Mouse (Mus musculus) heart, embryonic 12.5 days (tissue): ENCODE measurements around the gene Serpine3. TPM values are rescaled to one million over a fixed set of nuclear protein-coding genes. Genes with fewer than 3 reads are reported as not detected.

Experiments
- ATAC-seq: fragments of 200-750 bp; cut with Nextera tagmentation; 2 replicates; pipeline ENCODE4 v1.8.0; 2017; ENCODE audit warnings: moderate TSS enrichment, moderate library complexity; ENCODE audit not compliant: insufficient number of reproducible peaks, low FRiP score
- H3K27ac ChIP-seq: fragments of 300-500 bp; sonication (generic); 2 replicates; pipeline ENCODE4 v1.5.1; 2016; ENCODE audit warnings: mild to moderate bottlenecking, moderate library complexity; ENCODE audit not compliant: poor library complexity, severe bottlenecking
- H3K27me3 ChIP-seq: fragments of 300-500 bp; sonication (generic); replicated peaks from 2 replicates; pipeline ENCODE4 v1.6.1; 2016; ENCODE audit warnings: mild to moderate bottlenecking, moderate library complexity
- H3K36me3 ChIP-seq: fragments of 300-500 bp; sonication (generic); 2 replicates; pipeline ENCODE4 v1.6.1; 2016; ENCODE audit warnings: mild to moderate bottlenecking, moderate library complexity
- H3K4me1 ChIP-seq: fragments of 300-500 bp; sonication (generic); replicated peaks from 2 replicates; pipeline ENCODE4 v1.6.1; 2016; ENCODE audit warnings: mild to moderate bottlenecking
- H3K4me2 ChIP-seq: fragments of 300-500 bp; sonication (generic); 2 replicates; pipeline ENCODE4 v1.6.1; 2016; ENCODE audit warnings: mild to moderate bottlenecking, moderate library complexity
- H3K4me3 ChIP-seq: fragments of 300-500 bp; sonication (generic); 2 replicates; pipeline ENCODE4 v1.5.1; 2016; ENCODE audit warnings: mild to moderate bottlenecking
- H3K9ac ChIP-seq: fragments of 300-500 bp; sonication (generic); 2 replicates; pipeline ENCODE4 v1.6.1; 2016; ENCODE audit warnings: mild to moderate bottlenecking, moderate library complexity
- H3K9me3 ChIP-seq: fragments of 300-500 bp; sonication (generic); replicated peaks from 2 replicates; pipeline ENCODE4 v1.6.1; 2016; ENCODE audit warnings: mild to moderate bottlenecking, moderate library complexity
- WGBS: fragments of 180-500 bp; shearing (Covaris S2); methylation state at CpG from one replicate; pipeline ENCODE4 v1.1.7; 2016; 5-methylcytosine and 5-hydroxymethylcytosine counted together
- polyA plus RNA-seq: library from polyadenylated mRNA; unstranded; fragments of >200 nt; fragmentation: Nextera tagmentation; extraction: Ambion mirVana; gene quantifications from 2 replicates; pipeline ENCODE4 v1.2.1, GENCODE M21; 2016

Serpine3 gene
- polyA plus RNA-seq, 1 experiment from 2014 or later: not detected

DNA sequence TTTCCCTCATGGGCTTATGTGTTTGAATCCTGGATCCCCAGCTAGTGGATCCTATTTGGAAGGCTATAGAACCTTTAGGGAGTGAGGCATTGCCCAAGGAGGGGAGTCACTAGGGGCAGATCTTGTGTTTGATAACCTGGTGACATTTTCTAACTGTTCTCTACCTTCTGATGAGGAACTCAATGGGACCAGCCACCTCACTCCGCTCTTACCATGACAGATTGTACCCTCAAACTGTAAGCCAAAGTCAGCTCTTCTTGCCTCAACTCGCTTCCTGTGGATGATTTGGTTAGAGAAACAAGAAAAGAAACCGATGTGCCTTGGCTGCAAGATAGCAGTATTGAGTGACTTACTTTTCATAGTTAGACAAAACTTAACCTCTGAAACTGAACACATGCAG lies 11.7 kb upstream of the Serpine3 start:
- H3K9ac ChIP-seq: no peak overlapping the region
- H3K9me3 ChIP-seq: no peaks in the 10 kb centered on the region; the same call in 1 of the 2 replicates
- H3K36me3 ChIP-seq: no peaks in the 10 kb centered on the region
- 81% methylated on average over 3 of the region's 3 CpGs for WGBS
- no peak overlapping the region for H3K4me2 ChIP-seq
- H3K4me1 ChIP-seq: no peaks in the 10 kb centered on the region
- no peaks in the 10 kb centered on the region for H3K27me3 ChIP-seq
- no peak for ATAC-seq
- no peak overlapping the region for H3K4me3 ChIP-seq
- H3K27ac ChIP-seq: no peak overlapping the region

DNA sequence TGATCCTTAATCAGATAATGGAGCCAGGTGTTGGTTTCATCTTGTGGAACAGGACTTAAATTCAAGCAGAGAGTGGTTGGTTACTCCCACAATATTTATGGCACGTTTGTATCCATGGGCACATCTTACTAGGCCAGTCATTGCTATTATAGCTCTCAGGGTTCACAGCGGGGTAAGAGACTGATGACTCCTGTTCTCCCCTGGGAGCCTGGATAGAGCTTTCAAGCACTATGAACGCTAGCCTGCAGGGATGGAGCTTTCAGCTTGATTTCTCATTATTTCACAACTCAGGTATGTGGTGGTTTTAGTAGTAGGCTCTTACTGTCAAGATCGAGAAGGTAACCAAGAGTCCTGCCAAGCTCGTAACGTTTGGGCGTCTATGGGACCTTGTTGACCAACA lies 7.5 kb upstream of the Serpine3 start:
- ATAC-seq: no peak
- H3K36me3 ChIP-seq: no peaks in the 10 kb centered on the region
- 83% methylated on average over 7 of the region's 7 CpGs for WGBS
- H3K4me1 ChIP-seq: no peaks in the 10 kb centered on the region
- no peak overlapping the region for H3K27ac ChIP-seq
- no peaks in the 10 kb centered on the region for H3K9me3 ChIP-seq
- no peak overlapping the region for H3K4me3 ChIP-seq
- no peak overlapping the region for H3K9ac ChIP-seq
- H3K27me3 ChIP-seq: no peaks in the 10 kb centered on the region
- H3K4me2 ChIP-seq: no peak overlapping the region

DNA sequence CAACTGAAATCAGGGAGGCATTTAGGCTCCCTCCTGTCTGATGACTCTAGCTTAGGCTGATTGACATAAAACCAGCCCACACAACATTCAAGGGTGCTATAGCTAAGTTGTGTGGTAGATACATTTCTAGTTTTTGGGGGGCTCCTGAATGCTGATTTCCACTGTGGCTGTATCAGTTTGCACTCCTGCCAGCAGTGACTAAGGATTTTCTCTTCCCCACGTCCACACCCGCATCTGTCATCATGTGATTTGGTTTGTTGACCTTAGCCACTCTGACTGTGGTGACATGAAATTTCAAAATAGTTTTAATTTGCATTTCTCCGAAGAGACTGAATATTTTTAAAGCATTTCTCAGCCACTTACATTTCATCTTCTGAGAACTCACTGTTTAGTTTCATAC lies 6.0 kb upstream of the Serpine3 start:
- Histone ChIP-seq H3K9ac (no peak overlapping the region), H3K9me3 (no peaks in the 10 kb centered on the region), H3K4me3 (no peak overlapping the region), H3K4me2 (no peak overlapping the region), H3K27me3 (no peaks in the 10 kb centered on the region), H3K27ac (no peak overlapping the region), H3K36me3 (no peaks in the 10 kb centered on the region), H3K4me1 (no peaks in the 10 kb centered on the region)
- WGBS: 48% methylated on average over 3 of the region's 3 CpGs
- ATAC-seq: no peak

DNA sequence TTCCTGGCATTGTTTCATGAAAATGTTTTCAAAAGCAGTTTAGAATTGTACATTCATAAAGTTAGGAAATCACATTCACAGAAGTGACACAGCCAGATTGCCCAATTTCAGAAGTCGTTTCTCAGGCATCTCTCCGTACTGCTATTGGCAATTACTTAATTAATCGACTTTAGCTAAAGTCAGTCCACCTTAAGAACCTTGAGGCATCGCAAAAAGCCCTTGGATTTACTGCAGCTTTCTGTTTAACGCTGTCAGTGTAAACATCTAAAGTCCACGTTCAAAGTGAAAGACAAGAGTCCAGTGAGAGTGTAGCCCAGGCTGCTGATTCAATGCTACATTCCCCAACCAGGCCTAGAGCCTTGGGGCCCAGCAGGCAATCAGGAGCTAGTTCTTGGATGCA lies 1.1 kb upstream of the Serpine3 start:
- no peak for ATAC-seq
- no peaks in the 10 kb centered on the region for H3K27me3 ChIP-seq
- no peaks in the 10 kb centered on the region for H3K4me1 ChIP-seq
- no peaks in the 10 kb centered on the region for H3K36me3 ChIP-seq
- no peak overlapping the region for H3K27ac ChIP-seq
- H3K4me3 ChIP-seq: no peak overlapping the region
- WGBS: 78% methylated on average over 6 of the region's 6 CpGs
- no peaks in the 10 kb centered on the region for H3K9me3 ChIP-seq
- no peak overlapping the region for H3K4me2 ChIP-seq
- no peak overlapping the region for H3K9ac ChIP-seq

DNA sequence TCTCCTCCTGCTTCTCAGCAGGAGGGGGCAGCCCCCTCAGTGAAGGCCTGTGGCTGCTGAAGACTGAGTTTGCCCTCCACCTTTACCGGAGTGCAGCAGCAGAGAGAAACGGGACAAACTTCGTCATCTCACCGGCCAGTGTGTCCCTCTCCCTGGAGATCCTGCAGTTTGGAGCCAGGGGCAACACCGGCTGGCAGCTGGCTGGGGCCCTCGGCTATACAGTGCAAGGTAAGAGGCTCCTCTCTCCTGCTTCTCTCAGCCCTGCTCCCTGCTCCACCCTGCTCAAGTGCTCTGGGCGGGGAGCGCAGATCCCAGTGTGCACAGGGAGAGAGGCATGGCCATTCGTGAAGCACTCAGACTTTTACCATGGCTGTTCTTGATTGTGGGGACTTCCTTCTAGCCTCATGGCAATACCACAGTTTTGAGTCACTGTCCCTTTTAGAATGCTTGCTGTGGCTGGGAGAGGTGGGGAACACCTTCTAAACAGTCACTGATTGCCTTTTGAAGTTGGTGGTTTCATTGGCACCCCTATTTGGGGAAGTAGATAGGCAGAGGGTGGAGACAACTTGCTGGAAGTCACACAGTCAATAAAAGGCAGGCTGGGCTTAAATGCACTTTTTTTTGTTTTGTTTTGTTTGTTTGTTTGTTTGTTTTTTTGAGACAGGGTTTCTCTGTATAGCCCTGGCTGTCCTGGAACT lies 1.7 kb downstream of the Serpine3 start:
- Histone ChIP-seq H3K36me3 (no peaks in the 10 kb centered on the region), H3K9ac (no peak overlapping the region), H3K9me3 (no peaks in the 10 kb centered on the region), H3K27me3 (no peaks in the 10 kb centered on the region), H3K4me3 (no peak overlapping the region), H3K27ac (no peak overlapping the region), H3K4me1 (no peaks in the 10 kb centered on the region), H3K4me2 (no peak overlapping the region)
- no peak for ATAC-seq
- 45% methylated on average over 9 of the region's 9 CpGs for WGBS

DNA sequence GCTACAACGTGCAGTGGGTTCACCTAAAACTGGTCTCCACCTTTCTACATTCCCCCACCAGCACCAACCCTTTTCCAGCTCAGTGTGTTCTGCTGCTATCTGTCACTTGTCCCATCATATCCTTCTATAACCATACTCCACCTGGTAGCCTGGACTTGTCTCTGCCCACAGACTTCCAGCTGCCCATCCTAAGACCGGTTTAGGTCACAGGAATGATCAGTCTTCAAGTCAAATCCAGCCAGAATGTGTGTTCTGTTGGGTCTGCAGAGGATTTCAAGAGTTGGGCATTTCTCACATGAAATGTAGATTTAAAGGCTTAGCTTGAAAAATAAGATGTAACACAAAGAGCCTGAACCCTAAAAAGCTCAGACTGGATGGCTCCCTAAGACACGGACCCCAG lies 10.2 kb downstream of the Serpine3 start:
- Histone ChIP-seq H3K27me3 (no peaks in the 10 kb centered on the region; the same call in 1 of the 2 replicates), H3K9ac (no peak overlapping the region), H3K27ac (no peak overlapping the region), H3K4me3 (no peak overlapping the region), H3K4me2 (no peak overlapping the region), H3K4me1 (no peaks in the 10 kb centered on the region), H3K9me3 (no peaks in the 10 kb centered on the region), H3K36me3 (no peaks in the 10 kb centered on the region)
- ATAC-seq: no peak
- 86% methylated on average over 3 of the region's 3 CpGs for WGBS

DNA sequence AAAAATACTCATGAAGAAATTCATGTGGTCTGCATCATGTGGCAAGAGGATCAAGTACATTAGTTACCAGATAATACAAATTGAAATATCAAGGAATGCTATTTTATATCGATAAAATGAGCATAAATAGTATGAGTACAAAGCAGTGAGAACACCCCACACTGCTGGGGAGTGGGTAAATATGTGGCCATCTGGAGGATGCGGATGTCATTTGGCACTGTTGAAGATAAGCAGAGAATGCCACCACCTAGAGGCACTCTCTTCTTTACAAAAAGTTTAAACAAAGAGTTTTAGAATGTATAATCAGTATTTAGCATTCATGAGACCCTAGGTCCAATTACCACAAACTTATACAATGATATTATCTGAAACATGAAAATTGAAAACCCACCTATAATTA lies 54.7 kb downstream of the Serpine3 start:
- WGBS: 78% methylated on average over 2 of the region's 2 CpGs
- no peaks in the 10 kb centered on the region for H3K27me3 ChIP-seq
- no peak overlapping the region for H3K4me3 ChIP-seq
- no peak overlapping the region for H3K4me2 ChIP-seq
- H3K27ac ChIP-seq: no peak overlapping the region
- H3K36me3 ChIP-seq: peaks cover 20% of the 10 kb centered on the region
- no peak overlapping the region for H3K9ac ChIP-seq
- no peaks in the 10 kb centered on the region for H3K9me3 ChIP-seq
- no peak for ATAC-seq
- H3K4me1 ChIP-seq: peaks cover 5% of the 10 kb centered on the region

DNA sequence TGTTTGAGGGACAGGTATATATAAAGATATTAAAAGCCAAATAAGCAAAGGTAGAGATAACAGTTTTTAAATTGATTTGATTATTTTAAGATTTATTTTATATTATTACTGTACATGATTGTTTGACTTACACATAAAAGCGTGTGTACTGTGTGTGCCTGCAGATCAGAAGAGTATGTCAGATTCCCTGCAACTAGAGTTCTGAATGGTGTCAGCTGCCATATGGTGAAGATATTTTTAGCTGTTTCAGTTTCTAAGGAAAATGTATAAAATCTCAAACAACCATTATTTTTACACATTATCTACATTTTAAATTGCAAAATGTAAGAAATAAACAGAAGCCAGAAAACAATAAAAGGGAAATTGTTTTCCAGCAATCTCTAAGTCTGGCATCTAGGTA lies 58.2 kb downstream of the Serpine3 start:
- Histone ChIP-seq H3K4me3 (no peak overlapping the region), H3K9me3 (no peaks in the 10 kb centered on the region), H3K27me3 (no peaks in the 10 kb centered on the region), H3K9ac (no peak overlapping the region), H3K36me3 (peaks cover 6% of the 10 kb centered on the region), H3K4me2 (no peak overlapping the region), H3K27ac (no peak overlapping the region), H3K4me1 (peaks cover 5% of the 10 kb centered on the region)
- no peak for ATAC-seq
- WGBS: 81% methylated on average over 1 of the region's 1 CpGs

DNA sequence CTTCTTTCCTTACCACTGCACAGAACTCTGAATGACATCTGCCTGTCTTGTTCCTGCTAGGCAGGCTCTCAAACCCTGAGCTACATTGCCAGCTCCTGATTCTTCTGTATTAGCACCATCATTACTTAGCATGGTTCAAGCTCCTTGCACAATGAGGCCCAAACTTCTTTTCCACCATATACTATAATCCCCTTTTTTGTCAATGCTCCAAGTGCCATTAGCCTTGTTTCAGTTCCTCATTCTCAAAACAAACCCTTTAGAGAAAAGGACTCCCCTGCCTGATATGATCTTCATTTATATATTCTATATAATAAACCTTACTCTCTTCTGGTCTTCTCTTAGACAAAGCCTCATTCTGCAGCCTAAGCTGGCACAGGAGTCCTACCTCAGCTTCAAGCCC lies 61.1 kb downstream of the Serpine3 start:
- Histone ChIP-seq H3K9me3 (no peaks in the 10 kb centered on the region), H3K4me2 (no peak overlapping the region), H3K27ac (no peak overlapping the region), H3K27me3 (no peaks in the 10 kb centered on the region), H3K4me3 (no peak overlapping the region), H3K36me3 (peaks cover 6% of the 10 kb centered on the region), H3K4me1 (peaks cover 5% of the 10 kb centered on the region), H3K9ac (no peak overlapping the region)
- no peak for ATAC-seq

DNA sequence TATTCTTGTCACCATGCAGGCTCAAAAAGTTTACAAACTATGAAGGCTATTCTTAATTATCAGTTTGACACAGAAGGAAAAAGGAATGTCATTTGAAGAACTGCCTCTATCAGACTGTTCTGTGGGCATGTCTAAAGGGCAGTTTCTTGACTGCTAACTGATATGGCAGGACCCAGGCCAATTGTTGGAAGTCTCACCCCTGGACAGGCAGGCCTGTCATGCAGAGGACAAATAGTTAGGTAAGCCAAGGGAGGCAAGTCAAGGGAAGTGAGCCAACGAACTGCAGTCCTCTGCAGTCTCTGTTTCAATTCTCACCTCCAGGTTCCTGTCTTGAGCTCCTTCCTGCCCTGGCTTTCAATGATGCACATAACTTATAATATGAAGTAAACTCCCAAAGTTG lies 68.4 kb downstream of the Serpine3 start:
- H3K9me3 ChIP-seq: no peaks in the 10 kb centered on the region
- no peak overlapping the region for H3K27ac ChIP-seq
- no peaks in the 10 kb centered on the region for H3K27me3 ChIP-seq
- no peak overlapping the region for H3K4me2 ChIP-seq
- ATAC-seq: no peak
- no peaks in the 10 kb centered on the region for H3K4me1 ChIP-seq
- WGBS: 52% methylated on average over 1 of the region's 1 CpGs
- H3K4me3 ChIP-seq: no peak overlapping the region
- H3K36me3 ChIP-seq: peaks cover 26% of the 10 kb centered on the region
- H3K9ac ChIP-seq: no peak overlapping the region

DNA sequence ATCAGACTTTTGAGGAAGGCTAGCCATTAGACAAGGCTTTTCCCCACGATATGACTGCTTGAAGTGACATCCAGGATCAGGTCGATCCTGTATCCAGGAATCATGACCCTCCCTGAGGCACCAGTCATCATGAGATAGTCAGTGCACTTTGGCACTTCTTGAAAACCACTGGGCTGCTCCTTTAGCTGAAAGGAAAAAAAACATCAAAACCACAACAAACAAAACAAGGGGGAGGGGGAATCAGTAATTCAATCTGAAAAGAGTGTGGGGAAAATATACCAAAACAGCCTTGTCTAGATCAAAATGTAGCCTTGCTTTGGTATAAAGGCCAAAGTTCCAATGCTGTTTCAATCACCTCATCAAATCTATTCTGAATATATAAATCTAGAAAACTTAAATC lies 70.2 kb downstream of the Serpine3 start:
- no peak overlapping the region for H3K27ac ChIP-seq
- no peaks in the 10 kb centered on the region for H3K9me3 ChIP-seq
- H3K27me3 ChIP-seq: no peaks in the 10 kb centered on the region
- H3K9ac ChIP-seq: no peak overlapping the region
- H3K4me1 ChIP-seq: no peaks in the 10 kb centered on the region
- whole genome bisulfite sequencing: 85% methylated on average over 2 of the region's 2 CpGs
- no peak overlapping the region for H3K4me3 ChIP-seq
- ATAC-seq: no peak
- no peak overlapping the region for H3K4me2 ChIP-seq
- peaks cover 31% of the 10 kb centered on the region for H3K36me3 ChIP-seq

DNA sequence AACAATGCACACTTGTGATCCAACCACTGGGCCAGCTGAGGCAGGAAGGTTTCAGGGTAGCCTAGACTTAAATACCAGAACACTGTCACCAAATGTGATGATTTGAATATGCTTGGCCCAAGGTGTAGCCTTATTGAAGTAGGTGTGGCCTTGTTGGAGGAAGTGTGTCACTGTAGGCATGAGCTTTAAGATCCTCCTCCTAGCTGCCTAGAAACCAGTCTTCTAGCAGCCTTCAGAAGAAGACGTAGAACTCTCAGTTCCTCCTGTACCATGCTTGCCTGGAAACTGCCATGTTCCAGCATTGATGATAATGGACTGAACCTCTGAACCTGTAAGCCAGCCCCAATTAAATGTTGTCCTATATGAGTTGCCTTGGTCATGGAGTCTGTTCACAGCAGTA lies 72.2 kb downstream of the Serpine3 start:
- Histone ChIP-seq H3K9me3 (no peaks in the 10 kb centered on the region), H3K9ac (no peak overlapping the region), H3K4me2 (no peak overlapping the region), H3K27me3 (no peaks in the 10 kb centered on the region), H3K4me3 (no peak overlapping the region), H3K27ac (no peak overlapping the region), H3K36me3 (peaks cover 29% of the 10 kb centered on the region), H3K4me1 (no peaks in the 10 kb centered on the region)
- 86% methylated on average over 1 of the region's 1 CpGs for WGBS
- ATAC-seq: no peak
